Mouse (Mus musculus) heart, embryonic 13.5 days (tissue): Measurements from ENCODE around the gene Imp4. TPM values are rescaled to one million over a fixed set of nuclear protein-coding genes. Genes with fewer than 3 reads are reported as not detected.

Source experiments
- ATAC-seq: fragments of 200-750 bp; cut with Nextera tagmentation; 2 replicates; pipeline ENCODE4 v1.8.0; 2017; ENCODE audit warnings: moderate TSS enrichment; ENCODE audit not compliant: insufficient number of reproducible peaks, low FRiP score, low TSS enrichment; ENCODE audit errors: extremely low read depth
- H3K27ac ChIP-seq: fragments of 300-500 bp; sonication (generic); replicated peaks from 2 replicates; pipeline ENCODE4 v1.5.1; 2015; ENCODE audit warnings: moderate library complexity, mild to moderate bottlenecking, inconsistent platforms
- H3K27me3 ChIP-seq: fragments of 300-500 bp; sonication (generic); replicated peaks from 2 replicates; pipeline ENCODE4 v1.6.1; 2015; ENCODE audit warnings: mild to moderate bottlenecking, inconsistent platforms
- H3K36me3 ChIP-seq: fragments of 300-500 bp; sonication (generic); 2 replicates; pipeline ENCODE4 v1.6.1; 2015; ENCODE audit warnings: mild to moderate bottlenecking, inconsistent platforms
- H3K4me1 ChIP-seq: fragments of 300-500 bp; sonication (generic); 2 replicates; pipeline ENCODE4 v1.6.1; 2015; ENCODE audit warnings: inconsistent platforms
- H3K4me2 ChIP-seq: fragments of 300-500 bp; sonication (generic); 2 replicates; pipeline ENCODE4 v1.6.1; 2015; ENCODE audit warnings: inconsistent platforms, mild to moderate bottlenecking, moderate library complexity
- H3K4me3 ChIP-seq: fragments of 300-500 bp; sonication (generic); 2 replicates; pipeline ENCODE4 v1.5.1; 2015; ENCODE audit warnings: moderate library complexity, mild to moderate bottlenecking, inconsistent platforms
- H3K9ac ChIP-seq: fragments of 300-500 bp; sonication (generic); 2 replicates; pipeline ENCODE4 v1.6.1; 2015; ENCODE audit warnings: inconsistent platforms, mild to moderate bottlenecking, moderate library complexity
- H3K9me3 ChIP-seq: fragments of 300-500 bp; sonication (generic); 2 replicates; pipeline ENCODE4 v1.6.1; 2016; ENCODE audit warnings: inconsistent platforms
- WGBS: fragments of 180-500 bp; shearing (Covaris S2); methylation state at CpG from one replicate; pipeline ENCODE4 v1.1.7; 2015; ENCODE audit warnings: mixed read lengths; 5-methylcytosine and 5-hydroxymethylcytosine counted together
- polyA plus RNA-seq: library from polyadenylated mRNA; unstranded; fragments of >200 nt; fragmentation: Nextera tagmentation; extraction: Ambion mirVana; gene quantifications from 2 replicates; pipeline ENCODE4 v1.2.1, GENCODE M21; 2015

Imp4 gene
- polyA plus RNA-seq, result 66.3 and 67.7 TPM in 2 replicates

- peak within 1 kb of the TSS; percentile 83 for H3K9ac ChIP-seq
- peaks cover 26% of the 10 kb centered on the region for H3K4me1 ChIP-seq
- peaks cover 50% of the 10 kb centered on the region for H3K36me3 ChIP-seq
- H3K27me3 ChIP-seq, result no peaks in the 10 kb centered on the region
- WGBS, result under 1% methylated on average over 48 of the region's 48 CpGs
- no peaks in the 10 kb centered on the region for H3K9me3 ChIP-seq
- peak; percentile 93 for ATAC-seq
- peak within 1 kb of the TSS; percentile 75 for H3K4me3 ChIP-seq
- peak within 1 kb of the TSS; percentile 86 for H3K4me2 ChIP-seq
- peak within 1 kb of the TSS; percentile 74 for H3K27ac ChIP-seq
Observed at GRCm38 (mm10) chr1:34439215-34439960, at the start of gene Imp4, which contains the start of gene Ccdc115. Imp4 (plus strand) TSS chr1:34439851. Ccdc115 (minus strand) TSS chr1:34439672.

GRCm38 (mm10) chr1:34396321-34396720, 43.3 kb upstream of the Imp4 start:
- no peak for ATAC-seq

GRCm38 (mm10) chr1:34399182-34399953, 40.3 kb upstream of the Imp4 start:
- ATAC-seq, result no peak
- Histone ChIP-seq H3K9ac (no peak overlapping the region), H3K4me1 (peaks cover 10% of the 10 kb centered on the region; the same call in 1 of the 2 replicates), H3K27ac (no peak overlapping the region), H3K4me2 (no peak overlapping the region), H3K4me3 (no peak overlapping the region), H3K36me3 (no peaks in the 10 kb centered on the region), H3K9me3 (no peaks in the 10 kb centered on the region), H3K27me3 (no peaks in the 10 kb centered on the region)
- WGBS, result 38% methylated on average over 11 of the region's 11 CpGs

More at GRCm38 (mm10) chr1:34396321-34396720, 43.3 kb upstream of the Imp4 start:
- no peaks in the 10 kb centered on the region for H3K27me3 ChIP-seq
- no peak overlapping the region for H3K4me2 ChIP-seq
- H3K4me3 ChIP-seq, result no peak overlapping the region
- H3K27ac ChIP-seq, result no peak overlapping the region
- H3K36me3 ChIP-seq, result no peaks in the 10 kb centered on the region
- no peaks in the 10 kb centered on the region for H3K9me3 ChIP-seq
- no peak overlapping the region for H3K9ac ChIP-seq
- H3K4me1 ChIP-seq, result peaks cover 10% of the 10 kb centered on the region; the same call in 1 of the 2 replicates
- WGBS, result 82% methylated on average over 4 of the region's 4 CpGs

GRCm38 (mm10) chr1:34428466-34428865, 11.2 kb upstream of the Imp4 start:
- Histone ChIP-seq H3K27ac (no peak overlapping the region), H3K4me2 (no peak overlapping the region), H3K9me3 (peaks cover 25% of the 10 kb centered on the region), H3K4me1 (peaks cover 6% of the 10 kb centered on the region), H3K36me3 (peaks cover 31% of the 10 kb centered on the region), H3K4me3 (no peak overlapping the region), H3K9ac (no peak overlapping the region), H3K27me3 (no peaks in the 10 kb centered on the region)
- WGBS, result 88% methylated on average over 2 of the region's 2 CpGs
- ATAC-seq, result no peak

- Histone ChIP-seq H3K27ac (no peak overlapping the region), H3K4me1 (peaks cover 14% of the 10 kb centered on the region), H3K27me3 (no peaks in the 10 kb centered on the region), H3K4me2 (no peak overlapping the region), H3K4me3 (no peak overlapping the region), H3K9ac (no peak overlapping the region), H3K9me3 (peaks cover 25% of the 10 kb centered on the region), H3K36me3 (peaks cover 31% of the 10 kb centered on the region)
- WGBS, result 86% methylated on average over 4 of the region's 4 CpGs
- ATAC-seq, result no peak
Observed at GRCm38 (mm10) chr1:34429281-34429680, 10.4 kb upstream of the Imp4 start.

DNA sequence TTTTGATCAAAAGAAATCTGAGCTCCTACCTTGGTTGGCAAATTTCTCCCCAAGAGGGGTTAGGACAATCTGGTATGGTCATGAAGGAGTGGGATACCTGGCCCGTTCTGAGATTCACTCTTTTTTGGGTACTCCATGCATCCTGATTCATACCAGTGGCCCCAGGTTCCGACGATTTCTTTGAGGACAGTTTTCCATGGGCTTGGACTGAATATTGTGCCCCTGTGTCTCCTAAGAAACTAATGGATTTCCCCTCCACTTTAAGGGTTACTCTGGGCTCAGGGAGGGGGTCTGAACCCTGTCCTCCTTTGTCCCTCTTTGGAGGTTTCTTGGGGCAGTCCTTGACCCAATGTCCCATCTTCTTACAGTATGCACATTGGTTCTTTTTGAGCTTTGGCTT, 8.7 kb upstream of the Imp4 start:
- H3K27me3 ChIP-seq, result no peaks in the 10 kb centered on the region
- no peak overlapping the region for H3K27ac ChIP-seq
- WGBS, result 87% methylated on average over 3 of the region's 3 CpGs
- H3K4me3 ChIP-seq, result no peak overlapping the region
- no peak for ATAC-seq
- H3K9me3 ChIP-seq, result peaks cover 25% of the 10 kb centered on the region
- no peak overlapping the region for H3K9ac ChIP-seq
- peaks cover 31% of the 10 kb centered on the region for H3K36me3 ChIP-seq
- no peak overlapping the region for H3K4me2 ChIP-seq
- peaks cover 18% of the 10 kb centered on the region for H3K4me1 ChIP-seq

DNA sequence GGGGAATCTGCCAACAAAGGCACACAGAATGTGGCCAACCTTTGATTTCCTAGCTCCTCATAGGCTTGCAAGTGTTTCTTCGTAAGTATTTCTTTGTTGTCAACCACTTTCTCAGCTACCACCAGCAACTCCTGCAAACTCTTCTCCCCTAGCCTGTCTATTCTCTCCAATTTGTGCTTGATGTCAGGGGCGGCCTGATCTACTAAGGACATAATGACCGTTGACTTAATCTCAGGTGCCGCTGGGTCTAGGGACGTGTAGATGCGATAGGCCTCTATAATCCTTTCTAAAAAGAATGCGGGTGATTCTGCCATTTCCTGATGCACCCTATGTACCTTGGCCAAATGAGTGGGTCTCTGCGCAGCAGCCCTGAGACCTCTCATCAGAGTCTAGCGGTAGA, 8.2 kb upstream of the Imp4 start:
- Histone ChIP-seq H3K9ac (no peak overlapping the region), H3K36me3 (peaks cover 35% of the 10 kb centered on the region), H3K9me3 (peaks cover 25% of the 10 kb centered on the region), H3K4me3 (no peak overlapping the region), H3K27ac (no peak overlapping the region), H3K27me3 (no peaks in the 10 kb centered on the region), H3K4me2 (no peak overlapping the region), H3K4me1 (peaks cover 18% of the 10 kb centered on the region)
- ATAC-seq, result no peak
- 96% methylated on average over 9 of the region's 9 CpGs for WGBS

DNA sequence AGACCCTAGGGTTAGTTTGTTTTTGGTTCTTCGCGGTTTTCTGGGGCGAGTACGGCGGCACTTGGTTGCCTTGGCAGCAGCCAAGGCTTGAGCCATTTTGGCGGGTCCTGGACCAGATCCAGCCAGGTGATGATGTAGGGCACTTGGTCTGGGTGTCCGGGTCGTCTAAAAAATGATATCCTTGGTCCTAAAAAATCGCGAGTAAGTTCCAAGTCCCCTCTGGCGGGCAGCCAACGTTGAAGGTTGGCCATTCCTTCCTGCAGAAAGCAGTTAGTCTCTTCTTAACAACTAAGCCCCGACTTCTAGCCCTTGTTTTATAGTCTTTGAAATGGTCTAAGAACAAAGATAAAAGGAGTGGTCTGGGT, 7.3 kb upstream of the Imp4 start:
- H3K9ac ChIP-seq, result peak overlapping the region; percentile 81
- H3K27me3 ChIP-seq, result no peaks in the 10 kb centered on the region
- peaks cover 25% of the 10 kb centered on the region for H3K9me3 ChIP-seq
- peaks cover 44% of the 10 kb centered on the region for H3K36me3 ChIP-seq
- H3K4me2 ChIP-seq, result peak overlapping the region; percentile 70
- peaks cover 18% of the 10 kb centered on the region for H3K4me1 ChIP-seq
- WGBS, result 54% methylated on average over 13 of the region's 13 CpGs
- peak overlapping the region; percentile 74 for H3K4me3 ChIP-seq
- no peak for ATAC-seq
- H3K27ac ChIP-seq, result no peak overlapping the region; the same call in 1 of the 2 replicates

DNA sequence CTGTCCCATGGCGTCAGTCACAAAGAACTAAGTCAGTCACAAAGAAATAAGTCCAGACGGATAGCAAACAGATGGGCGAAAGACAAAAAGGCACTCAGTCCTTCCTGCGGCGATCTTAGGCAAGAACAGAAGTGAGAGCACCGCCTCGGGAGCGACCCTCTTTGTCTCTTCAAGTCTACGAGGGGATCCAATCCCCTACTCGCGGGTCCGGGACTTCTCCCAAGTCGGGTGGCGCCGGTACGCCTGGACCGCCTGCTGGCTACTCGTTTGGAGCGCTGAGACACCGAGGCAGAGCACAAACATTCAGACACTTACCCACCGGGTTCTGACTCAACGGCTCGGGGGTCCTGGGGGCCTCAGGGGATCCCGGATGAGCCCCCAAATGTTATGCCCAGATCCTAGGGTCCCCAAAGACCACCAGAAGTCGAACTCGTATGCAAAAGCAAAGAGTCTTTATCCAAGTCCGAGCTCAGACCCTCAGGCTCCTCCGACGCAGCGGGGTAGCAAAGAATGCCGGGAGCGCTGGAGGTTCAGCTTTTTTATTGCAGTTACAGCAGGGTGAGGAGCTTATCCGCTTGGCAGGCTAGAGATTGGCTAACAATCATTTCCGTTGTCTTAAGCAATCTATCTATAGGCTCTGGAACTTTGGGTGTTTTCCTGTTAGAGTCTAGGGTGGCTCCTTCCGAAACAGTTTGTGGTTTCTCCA, 6.7 kb upstream of the Imp4 start:
- no peak for ATAC-seq
- Histone ChIP-seq H3K4me1 (peaks cover 20% of the 10 kb centered on the region), H3K9ac (peak overlapping the region; percentile 81), H3K9me3 (peaks cover 25% of the 10 kb centered on the region), H3K27ac (peak overlapping the region; percentile 78), H3K4me2 (peak overlapping the region; percentile 70), H3K4me3 (peak overlapping the region; percentile 74), H3K36me3 (peaks cover 50% of the 10 kb centered on the region), H3K27me3 (no peaks in the 10 kb centered on the region)
- 13% methylated on average over 35 of the region's 35 CpGs for WGBS

DNA sequence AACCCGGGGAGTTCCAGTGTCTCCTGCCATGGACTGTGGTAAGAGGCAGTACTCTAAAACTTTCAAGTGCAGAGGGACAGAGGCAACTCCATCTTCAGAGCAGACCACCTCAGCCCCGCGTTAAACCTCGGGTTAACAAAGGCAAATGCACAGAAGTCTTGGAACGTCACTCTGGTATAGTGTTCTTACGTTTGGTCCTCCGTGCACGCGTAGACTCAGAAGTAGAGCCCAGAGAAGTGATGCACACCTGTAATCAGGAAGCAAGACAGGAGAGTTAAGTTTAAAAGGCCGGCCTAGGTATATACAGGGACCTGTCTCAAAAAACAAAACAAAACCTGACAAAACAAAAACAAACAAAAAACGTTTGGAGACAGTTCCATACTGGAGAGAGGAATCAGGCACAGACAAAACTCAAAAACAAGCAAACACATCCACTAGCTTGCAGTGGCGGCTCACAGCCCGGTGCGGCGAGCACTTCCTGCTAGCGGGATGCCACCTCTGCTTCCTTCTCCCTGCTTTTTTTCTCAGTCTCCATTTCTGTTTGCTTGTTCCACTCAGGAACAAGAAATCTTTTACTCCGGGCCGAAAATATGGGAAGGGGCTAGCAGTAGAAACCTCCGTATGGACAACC, 5.6 kb upstream of the Imp4 start:
- Histone ChIP-seq H3K4me2 (peak overlapping the region; percentile 70), H3K27me3 (no peaks in the 10 kb centered on the region), H3K9ac (peak overlapping the region; percentile 80), H3K9me3 (peaks cover 25% of the 10 kb centered on the region), H3K27ac (peak overlapping the region; percentile 78), H3K4me1 (peaks cover 27% of the 10 kb centered on the region), H3K36me3 (peaks cover 48% of the 10 kb centered on the region), H3K4me3 (peak overlapping the region; percentile 74)
- no peak for ATAC-seq
- WGBS, result 11% methylated on average over 19 of the region's 19 CpGs
